Mouse (Mus musculus): ENCODE results near the gene Mlf2.

- no peak for TF ChIP-seq HCFC1 (IDR thresholded peaks at IDR 0.05; ENCODE audit: borderline replicate concordance, insufficient read depth, low read length)
- no peak for TF ChIP-seq CHD2 (IDR thresholded peaks at IDR 0.05; ENCODE audit: low read depth, low read length)
- no peak for TF ChIP-seq MAFK (IDR thresholded peaks at IDR 0.05; ENCODE audit: insufficient read depth, low read depth, low read length)
These were observed 15.8 kb upstream of the Mlf2 start for GRCm38 (mm10) chr6:124915160-124915941.

Data from ES-E14 (cell line).